Mouse (Mus musculus): ENCODE results near the gene Ppfia2.

DNA sequence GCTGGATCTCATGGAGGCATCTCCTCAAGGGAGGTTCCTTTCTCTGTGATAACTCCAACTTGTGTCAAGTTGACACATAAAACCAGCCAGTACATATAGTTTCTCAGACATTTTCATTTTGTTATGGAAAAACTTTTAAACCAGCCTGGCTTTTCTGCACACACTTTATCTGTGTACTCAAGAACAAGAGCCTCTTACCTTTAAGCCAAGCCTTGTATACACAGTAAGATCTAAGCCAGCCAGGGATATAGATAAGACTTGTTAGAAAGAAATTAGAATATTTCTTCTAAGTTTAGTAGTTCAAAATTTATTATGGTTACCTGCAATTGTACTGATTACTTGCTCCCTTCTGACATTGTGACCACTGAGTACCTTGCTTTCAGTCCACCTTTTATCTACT is 444.1 kb downstream of the Ppfia2 start:
- TF ChIP-seq MAX (IDR thresholded peaks at IDR 0.05; ENCODE audit: low read depth) = no peak
- TF ChIP-seq POLR2A (IDR thresholded peaks at IDR 0.05; ENCODE audit: insufficient read length, low read depth) = no peak
- no peak for TF ChIP-seq CEBPB (IDR thresholded peaks at IDR 0.05; ENCODE audit: insufficient read depth, poor library complexity, severe bottlenecking)
- TF ChIP-seq POLR2AphosphoS2 (IDR thresholded peaks at IDR 0.05; ENCODE audit: insufficient read length, low read depth) = no peak
- TF ChIP-seq MYOD1 (IDR thresholded peaks at IDR 0.05; ENCODE audit: control insufficient read depth in 1 of 3, insufficient read length in 2 of 3, low read depth in 2 of 3) = no peak
- no peak for TF ChIP-seq REST (IDR thresholded peaks at IDR 0.05; ENCODE audit: insufficient read depth, insufficient read length)
- no peak for TF ChIP-seq E2F4 (IDR thresholded peaks at IDR 0.05; ENCODE audit: insufficient read depth)
- TF ChIP-seq USF1 (IDR thresholded peaks at IDR 0.05; ENCODE audit: low read depth) = no peak
- TF ChIP-seq TCF12 (IDR thresholded peaks at IDR 0.05; ENCODE audit: insufficient read depth, poor library complexity, severe bottlenecking) = no peak

Measured in myocyte (in vitro differentiated cells).